Mouse (Mus musculus) induced T-regulatory cell, adult 2 months (primary cell): Measurements from ENCODE around the gene Sds.
A peak's percentile ranks its signal among the peaks of the same experiment; 100 is the strongest.

Experiments
- DNase-seq: peaks from one replicate; pipeline ENCODE4 v3.0.0-alpha.2; 2012; ENCODE audit warnings: low read depth

Gene Sds

DNA sequence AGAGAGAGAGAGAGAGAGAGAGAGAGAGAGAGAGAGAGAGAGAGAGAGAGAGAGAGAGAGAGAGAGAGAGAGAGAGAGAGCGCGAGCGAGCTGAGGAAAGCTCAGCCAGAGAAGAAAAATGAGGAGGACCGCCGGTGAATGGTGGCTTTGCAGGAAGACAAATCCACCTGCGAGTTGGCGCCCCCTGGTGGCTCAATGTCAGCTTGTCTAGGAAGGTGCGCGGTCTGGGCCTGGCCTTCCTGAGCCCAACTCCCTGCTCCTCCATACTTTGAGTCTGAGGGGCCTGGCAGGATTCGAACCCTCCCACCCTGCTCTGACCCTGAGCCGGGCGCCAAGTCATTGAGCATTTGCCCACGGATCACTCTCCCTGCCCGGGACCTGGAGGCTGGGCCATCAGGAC is 35.6 kb upstream of the Sds start:
- DNase-seq = peak; percentile 86

DNA sequence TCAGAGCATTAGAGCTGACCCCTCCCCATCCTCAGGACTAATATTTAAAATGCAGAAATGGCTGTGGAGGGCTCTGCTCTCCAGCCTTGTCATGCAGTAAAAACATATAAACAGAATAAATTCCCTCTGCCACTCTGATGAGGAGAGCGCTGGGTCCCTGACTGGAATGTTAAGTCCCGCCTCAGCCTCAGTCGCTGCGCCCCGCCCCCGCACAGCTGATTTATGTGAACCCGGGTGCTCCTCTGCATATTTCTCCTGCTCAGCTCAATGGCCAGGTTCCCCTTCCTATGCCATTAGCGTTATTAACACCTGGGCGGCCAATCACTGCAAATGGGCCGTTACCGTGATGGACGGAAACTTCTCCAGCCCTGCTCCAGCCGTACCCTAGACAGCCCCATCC is 29.0 kb upstream of the Sds start:
- DNase-seq = no peak

DNA sequence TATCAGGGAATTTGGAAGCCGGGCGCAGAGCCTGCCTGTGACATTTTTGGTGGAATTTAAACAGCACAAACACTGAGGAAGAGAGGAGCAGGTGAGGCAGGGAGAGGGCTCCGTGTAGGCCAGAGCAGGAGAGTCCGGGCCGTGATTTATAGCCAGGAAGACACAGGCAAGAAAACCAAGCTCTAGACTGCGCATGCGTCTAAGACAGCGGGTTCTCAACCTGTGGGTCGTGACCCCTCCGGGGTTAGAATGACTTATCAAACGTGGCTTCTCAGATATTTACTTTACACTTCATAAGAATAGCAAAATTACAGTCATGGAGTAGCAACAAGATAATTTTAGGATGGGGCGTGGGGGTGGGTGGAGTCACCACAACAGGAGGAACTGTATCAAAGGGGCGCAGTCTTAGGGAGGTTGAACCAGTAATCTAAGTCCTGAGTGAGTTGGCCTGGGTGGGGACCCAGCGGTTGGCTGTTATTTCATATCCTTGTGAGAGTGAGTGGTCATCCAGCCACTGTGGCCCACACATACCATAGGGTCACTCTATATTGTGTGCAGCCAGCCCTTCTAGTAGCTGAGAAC is 21.5 kb upstream of the Sds start:
- DNase-seq = no peak

DNA sequence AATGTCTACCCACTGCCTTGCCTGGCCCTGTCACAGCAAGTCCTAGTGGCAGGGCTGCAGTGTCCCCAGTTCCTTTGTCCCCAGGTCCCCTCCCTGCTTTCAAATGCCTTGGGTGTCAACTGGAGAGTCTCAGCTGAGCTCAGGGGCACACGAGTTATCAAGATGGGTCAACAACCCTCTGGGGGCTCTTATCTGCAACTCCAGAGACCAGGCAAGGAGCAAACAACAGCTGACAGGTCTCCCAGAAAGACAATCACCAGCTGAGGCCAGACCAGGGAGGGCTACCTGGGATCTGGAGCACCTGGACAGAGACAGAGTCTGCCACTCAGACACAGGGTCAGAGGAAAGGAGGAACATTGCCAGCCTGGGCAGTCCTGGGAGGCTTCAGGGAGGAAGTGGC is 20.1 kb upstream of the Sds start:
- no peak for DNase-seq

DNA sequence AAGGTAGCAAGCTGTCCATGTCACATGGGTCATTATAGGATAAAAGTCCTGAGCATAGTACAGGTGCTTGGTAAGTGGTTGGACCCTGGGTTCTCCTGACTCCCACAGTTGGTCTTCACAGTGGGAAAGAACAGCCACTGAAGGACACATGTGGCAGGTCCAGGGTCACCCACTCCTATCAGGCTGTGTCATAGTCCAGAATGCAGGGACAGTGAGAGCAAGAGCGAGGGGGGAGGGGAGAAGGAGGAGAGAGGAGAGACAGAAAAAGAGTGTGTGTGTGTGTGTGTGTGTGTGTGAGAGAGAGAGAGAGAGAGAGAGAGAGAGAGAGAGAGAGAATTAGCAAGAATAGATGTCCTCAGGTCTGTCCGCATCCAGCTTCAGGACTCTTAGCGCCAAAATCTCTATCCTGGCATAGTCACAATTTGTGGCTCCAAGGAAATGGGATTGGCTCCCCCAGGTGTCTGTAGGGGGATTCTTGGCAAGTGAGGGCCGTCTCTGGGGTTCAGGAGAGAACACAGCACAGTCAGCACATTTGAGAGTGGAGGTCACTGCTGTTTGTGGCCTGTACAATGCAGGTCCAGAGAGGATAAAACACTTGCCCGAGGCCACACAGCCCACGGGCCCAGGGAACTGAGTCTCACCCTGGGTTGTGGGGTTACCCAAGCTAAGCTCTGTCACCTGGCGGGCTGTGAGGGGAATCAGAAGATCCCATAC is 19.3 kb upstream of the Sds start:
- DNase-seq = no peak

DNA sequence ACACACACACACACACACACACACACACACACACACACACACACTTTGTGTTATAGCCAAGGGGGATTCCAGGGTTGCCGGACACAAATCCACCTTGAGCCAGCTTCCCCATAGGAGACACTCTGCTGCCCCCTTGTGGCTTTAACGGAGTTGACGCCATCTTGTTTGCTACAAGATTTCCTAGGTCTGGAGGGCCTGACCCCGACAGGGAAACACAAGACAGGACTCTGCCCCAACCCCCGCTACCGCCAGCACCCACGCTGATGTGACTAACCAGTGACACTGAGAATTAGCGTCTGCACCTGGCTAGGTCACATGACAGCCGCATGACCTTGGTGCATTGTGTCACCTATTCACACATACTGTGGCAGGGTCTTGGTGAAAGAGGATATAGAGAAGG is 18.7 kb upstream of the Sds start:
- DNase-seq = peak; percentile 72

DNA sequence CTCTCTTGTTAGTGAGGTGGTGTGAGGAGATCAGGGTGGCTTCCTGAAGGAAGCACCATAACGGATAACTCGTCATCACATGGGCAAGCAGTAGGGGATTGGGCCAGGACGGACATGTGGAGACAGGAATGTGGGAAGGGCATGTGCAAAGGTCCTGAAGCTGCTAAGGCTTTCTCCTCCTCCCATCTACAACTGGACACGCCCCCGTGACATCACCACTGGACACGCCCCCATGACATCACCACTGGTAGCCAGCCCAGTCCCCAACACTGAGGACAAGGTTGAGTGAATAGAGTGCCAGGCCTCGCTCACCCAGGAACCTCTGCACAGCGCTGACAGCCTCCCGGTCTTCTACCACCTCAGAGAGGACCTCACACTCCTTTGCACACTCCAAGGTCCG is 17.2 kb upstream of the Sds start:
- DNase-seq = peak; percentile 44

GRCm38 (mm10) chr5:120461902-120462301 is 14.4 kb upstream of the Sds start:
- DNase-seq = no peak

GRCm38 (mm10) chr5:120464321-120464720 is 12.0 kb upstream of the Sds start:
- DNase-seq = peak; percentile 52

GRCm38 (mm10) chr5:120465062-120465461 is 11.3 kb upstream of the Sds start:
- DNase-seq = peak; percentile 62

GRCm38 (mm10) chr5:120465860-120466259 is 10.5 kb upstream of the Sds start:
- no peak for DNase-seq

GRCm38 (mm10) chr5:120467026-120467425 is 9.3 kb upstream of the Sds start:
- no peak for DNase-seq

DNA sequence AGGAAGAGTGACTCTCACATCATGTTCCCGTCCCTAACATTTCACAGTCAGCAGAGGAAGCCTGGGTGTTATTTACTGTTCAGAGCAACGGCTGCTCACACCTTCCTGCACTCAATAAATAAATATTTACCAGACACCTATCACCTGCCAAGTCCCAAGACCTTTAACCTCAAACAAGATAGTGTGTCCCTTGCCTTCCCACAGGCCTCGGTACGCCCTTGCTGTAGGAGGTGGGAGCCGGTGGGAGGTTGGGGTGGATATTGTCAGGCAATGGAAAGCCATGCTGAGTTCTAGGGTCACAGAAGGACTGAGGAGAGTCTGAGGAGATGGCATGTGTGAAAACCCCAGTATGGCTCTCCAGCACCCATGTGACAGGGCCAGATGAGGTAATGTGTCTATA is 8.0 kb upstream of the Sds start:
- no peak for DNase-seq

GRCm38 (mm10) chr5:120468830-120469229 is 7.5 kb upstream of the Sds start:
- no peak for DNase-seq

GRCm38 (mm10) chr5:120471538-120471937 is 4.8 kb upstream of the Sds start:
- no peak for DNase-seq

DNA sequence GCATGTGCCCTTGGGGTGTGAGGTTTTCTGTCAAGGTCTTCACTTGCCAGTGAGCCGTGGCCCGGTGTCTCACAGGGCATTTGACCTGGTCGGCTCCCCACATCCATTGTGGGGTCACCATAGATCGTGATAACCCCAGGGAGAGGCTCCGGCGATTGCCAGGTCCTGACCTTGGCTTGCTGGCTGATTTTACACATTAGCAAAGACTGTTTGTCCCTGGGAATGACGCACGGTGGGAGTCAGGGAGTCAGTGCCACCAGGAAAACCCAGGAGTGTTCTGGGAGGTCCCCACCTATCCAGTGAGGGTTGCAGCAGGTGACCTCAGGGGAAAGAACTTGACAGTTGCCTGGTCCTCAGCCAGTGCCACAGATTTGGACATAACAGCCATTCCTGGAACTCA is 3.6 kb upstream of the Sds start, which contains the start of gene Sdsl:
Gene Sdsl (minus strand): TSS at position 41 of the 400 bp plus-strand sequence.
- DNase-seq = no peak

DNA sequence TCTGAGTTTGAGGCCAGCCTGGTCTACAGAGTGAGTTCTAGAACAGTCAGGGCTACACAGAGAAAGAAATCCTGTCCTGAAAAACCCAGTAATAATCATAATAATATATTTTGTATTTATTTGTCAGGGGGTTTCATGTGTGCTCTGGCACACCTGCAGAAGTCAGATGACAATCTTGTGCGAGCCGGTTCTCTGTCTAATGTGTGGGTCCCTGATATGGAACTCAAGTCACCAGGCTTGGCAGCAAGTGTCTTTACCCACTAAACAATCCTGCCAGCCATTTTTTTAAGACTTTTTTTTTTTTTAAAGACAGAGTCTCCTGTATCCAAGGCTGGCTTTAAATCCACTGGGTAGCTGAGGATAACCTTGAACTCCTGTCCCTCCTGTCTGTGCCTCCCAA is 3.0 kb upstream of the Sds start:
- no peak for DNase-seq

GRCm38 (mm10) chr5:120475861-120476260 is 465 bp upstream of the Sds start:
- DNase-seq = no peak

DNA sequence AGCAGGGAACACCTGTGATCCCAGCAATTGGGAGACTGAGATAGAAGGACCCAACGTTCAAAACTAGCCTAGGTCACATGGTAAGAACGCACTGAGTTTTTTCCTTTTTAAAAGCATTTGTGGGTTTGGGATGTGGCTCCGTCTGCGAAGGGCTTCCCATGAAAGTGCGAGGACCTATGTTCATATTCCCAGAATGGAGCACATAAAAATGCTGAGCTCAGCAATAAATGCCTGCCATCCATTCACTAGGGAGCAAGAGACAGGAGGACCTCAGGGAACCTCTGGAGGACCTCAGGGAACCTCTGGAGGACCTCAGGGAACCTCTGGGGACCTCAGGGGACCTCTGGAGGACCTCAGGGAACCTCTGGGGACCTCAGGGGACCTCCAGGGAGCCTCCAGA is 1.7 kb downstream of the Sds start:
- no peak for DNase-seq

GRCm38 (mm10) chr5:120479538-120479937 is 3.2 kb downstream of the Sds start:
- peak; percentile 46 for DNase-seq

DNA sequence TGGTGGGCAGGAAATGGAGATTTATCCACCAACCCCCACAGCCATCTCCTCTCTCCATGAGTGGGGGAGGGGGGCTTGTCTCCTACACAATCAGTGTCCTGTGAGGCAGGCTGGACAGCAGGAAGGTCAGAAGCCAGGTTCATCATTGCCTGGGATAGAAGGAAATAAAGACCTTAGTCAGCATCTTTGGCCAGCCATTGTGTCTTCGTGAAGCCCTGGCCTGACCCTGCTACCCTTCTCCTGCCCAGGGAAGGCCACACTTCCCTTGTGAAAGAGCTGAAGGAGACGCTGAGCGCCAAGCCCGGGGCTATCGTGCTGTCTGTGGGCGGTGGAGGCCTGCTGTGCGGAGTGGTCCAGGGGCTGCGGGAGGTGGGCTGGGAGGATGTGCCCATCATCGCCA is 4.9 kb downstream of the Sds start:
- DNase-seq = no peak

GRCm38 (mm10) chr5:120483399-120483798 is 7.1 kb downstream of the Sds start:
- no peak for DNase-seq

DNA sequence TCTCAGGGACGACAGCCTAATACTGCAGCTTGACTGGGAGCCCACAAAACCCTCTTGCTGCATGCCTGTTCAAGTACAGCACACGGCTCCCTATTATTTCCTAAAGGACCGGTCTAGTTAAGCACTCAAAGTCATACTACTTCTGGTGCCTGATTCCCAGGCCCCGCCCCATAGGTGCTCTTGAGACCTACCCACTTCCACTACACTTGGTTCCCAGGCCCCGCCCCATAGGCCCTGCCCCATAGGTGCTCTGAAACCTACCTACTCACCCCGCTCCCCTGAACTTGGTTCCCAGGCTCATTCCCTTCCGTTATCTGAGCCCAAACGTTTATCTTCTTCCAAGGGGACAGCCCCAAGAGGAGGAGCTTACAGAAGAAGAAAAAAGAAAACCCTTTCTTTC is 11.5 kb downstream of the Sds start:
- DNase-seq = no peak

GRCm38 (mm10) chr5:120490679-120491192 is 14.4 kb downstream of the Sds start:
- DNase-seq = no peak
